ENCODE assay signal across 25 mouse cellular contexts in genomic region chr11:105563546-105563945, GRCm38 (mm10). TPM values are rescaled to one million over a fixed set of nuclear protein-coding genes. Genes with fewer than 3 reads are reported as not detected.
DNase-seq lines count a peak whose midpoint lies in the region; ATAC-seq and TF ChIP-seq lines count a peak whose summit lies in the region.
"Had no signal": no experiment of that assay in that cellular context is flagged by ENCODE, and none has a peak within 500 bp of the region (broad histone marks: within the 10 kb centered on the region; RNA-seq: fewer than 3 reads in every experiment).

No protein-coding gene starts in this region.

- no peak overlapping the region for H3K4me2 ChIP-seq in kidney, embryonic 16.5 days (replicated peaks; ENCODE audit: low read depth, low read length)
- H3K4me2 ChIP-seq in kidney, embryonic 14.5 days (replicated peaks; ENCODE audit: low read depth, low read length), result no peak overlapping the region
- H3K4me2 ChIP-seq: embryonic facial prominence, embryonic 12.5 days; forebrain, embryonic 13.5 days had no signal

- H3K27me3 ChIP-seq in kidney, embryonic 16.5 days (ENCODE audit: insufficient read depth, low read length), result no peaks in the 10 kb centered on the region
- no peaks in the 10 kb centered on the region for H3K27me3 ChIP-seq in kidney, adult 2 months (replicated peaks; ENCODE audit: control insufficient read depth, insufficient read depth, low read length)
- H3K27me3 ChIP-seq in kidney, embryonic 14.5 days (ENCODE audit: control insufficient read depth, insufficient read depth, low read length), result no peaks in the 10 kb centered on the region
- H3K27me3 ChIP-seq: CH12.LX; embryonic facial prominence, embryonic 12.5 days; forebrain, embryonic 13.5 days had no signal

- DNase-seq in kidney, adult 11 months, result peak; percentile 54
- peak; percentile 86 for DNase-seq in kidney, adult 2 months
- DNase-seq in kidney, adult 9 months, result peak; percentile 87
- no peak for DNase-seq in kidney, postnatal 10 days
- peak; percentile 47 to 77 for DNase-seq in kidney, postnatal 36 days
- DNase-seq in heart, postnatal 36 days, result no peak
- DNase-seq: adrenal gland, adult 8-10 months; adrenal gland, postnatal 14 days; adrenal gland, postnatal 36 days; B cell, adult 2 months; cerebellum, adult 11-12 months; cerebellum, adult 2 months; cerebellum, adult 9-10 months; cerebellum, postnatal 10 days; cerebellum, postnatal 25 days had no signal

- no peaks in the 10 kb centered on the region for H3K9me3 ChIP-seq in kidney, embryonic 16.5 days (ENCODE audit: low read length)
- H3K9me3 ChIP-seq in kidney, embryonic 14.5 days (ENCODE audit: control insufficient read depth, low read length), result no peaks in the 10 kb centered on the region
- H3K9me3 ChIP-seq: embryonic facial prominence, embryonic 10.5 days; embryonic facial prominence, embryonic 12.5 days; forebrain, embryonic 13.5 days; G1E had no signal

- no peaks in the 10 kb centered on the region for H3K4me1 ChIP-seq in kidney, embryonic 16.5 days (ENCODE audit: insufficient read depth, low read length)
- peaks cover 15% of the 10 kb centered on the region; the same call in 1 of the 2 replicates for H3K4me1 ChIP-seq in kidney, adult 2 months (ENCODE audit: control insufficient read depth, insufficient read depth, low read length)
- H3K4me1 ChIP-seq in kidney, embryonic 14.5 days (ENCODE audit: control insufficient read depth, insufficient read depth, low read length), result no peaks in the 10 kb centered on the region
- H3K4me1 ChIP-seq: embryonic facial prominence, embryonic 10.5 days; embryonic facial prominence, embryonic 12.5 days had no signal

- no peak for TF ChIP-seq POLR2A in kidney, adult 2 months (IDR thresholded peaks at IDR 0.05; ENCODE audit: low read depth, low read length)

- WGBS in kidney, embryonic 16.5 days, result 87% methylated on average over 3 of the region's 3 CpGs
- 60% methylated on average over 3 of the region's 3 CpGs for WGBS in kidney, adult 2 months
- WGBS in kidney, embryonic 14.5 days, result 87% methylated on average over 3 of the region's 3 CpGs

- no peaks in the 10 kb centered on the region for H3K36me3 ChIP-seq in kidney, embryonic 16.5 days (ENCODE audit: insufficient read depth, low read length)
- no peaks in the 10 kb centered on the region for H3K36me3 ChIP-seq in kidney, adult 2 months (ENCODE audit: control insufficient read depth, insufficient read depth, low read length)
- no peaks in the 10 kb centered on the region for H3K36me3 ChIP-seq in kidney, embryonic 14.5 days (ENCODE audit: control insufficient read depth, insufficient read depth, low read length)
- H3K36me3 ChIP-seq: embryonic facial prominence, embryonic 10.5 days; embryonic facial prominence, embryonic 12.5 days; G1E had no signal

- no peak overlapping the region for H3K4me3 ChIP-seq in kidney, embryonic 16.5 days (ENCODE audit: low read length)
- H3K4me3 ChIP-seq in kidney, adult 2 months (ENCODE audit: insufficient read depth, low read depth, low read length), result no peak overlapping the region
- H3K4me3 ChIP-seq in kidney, embryonic 14.5 days (ENCODE audit: low read length), result no peak overlapping the region
- H3K4me3 ChIP-seq: embryonic facial prominence, embryonic 10.5 days; embryonic facial prominence, embryonic 12.5 days; forebrain, embryonic 13.5 days had no signal

- no peak for TF ChIP-seq CTCF in kidney, adult 2 months (conservative IDR thresholded peaks at IDR 0.05; ENCODE audit: insufficient read depth, insufficient read length, low read depth, low read length)

- no peak for ATAC-seq in kidney, embryonic 16.5 days (ENCODE audit: low FRiP score, low TSS enrichment)
- ATAC-seq in kidney, embryonic 14.5 days (ENCODE audit: low FRiP score, low TSS enrichment), result no peak
- ATAC-seq: activated CD4-positive, CD25-positive, alpha-beta regulatory T cell, adult 4 months; CD4-positive, CD25-positive, alpha-beta regulatory T cell, adult 4 months; forebrain, embryonic 13.5 days; Patski had no signal

- H3K9ac ChIP-seq in kidney, embryonic 16.5 days (replicated peaks; ENCODE audit: low read length), result no peak overlapping the region
- no peak overlapping the region for H3K9ac ChIP-seq in kidney, embryonic 14.5 days (ENCODE audit: low read depth, low read length)
- H3K9ac ChIP-seq: embryonic facial prominence, embryonic 12.5 days; forebrain, embryonic 13.5 days had no signal

- no peak overlapping the region for H3K27ac ChIP-seq in kidney, embryonic 16.5 days (ENCODE audit: low read length)
- H3K27ac ChIP-seq in kidney, adult 2 months (ENCODE audit: insufficient read depth, low read depth, low read length), result peak overlapping the region; percentile 99
- no peak overlapping the region for H3K27ac ChIP-seq in kidney, embryonic 14.5 days (ENCODE audit: low read depth, low read length)
- H3K27ac ChIP-seq: embryonic facial prominence, embryonic 10.5 days; embryonic facial prominence, embryonic 12.5 days; forebrain, embryonic 13.5 days had no signal

- intact Hi-C loops in heart, postnatal 36 days (cut with DNase I), result no loop called here

RNA-seq across cellular contexts. Expression of gene Tanc2, which starts 26.2 kb away (rescaled TPM):
- polyA plus RNA-seq in kidney, embryonic 16.5 days (2015; fragmentation: Nextera tagmentation; extraction: Ambion mirVana), result 7.1 and 9.3 TPM in 2 replicates
- 19.0 and 20.5 TPM in 2 replicates for polyA plus RNA-seq in kidney, adult 2 months (2012; rRNA removed)
- 9.1 and 10.7 TPM in 2 replicates for polyA plus RNA-seq in kidney, embryonic 14.5 days (2014; fragmentation: Nextera tagmentation; extraction: Ambion mirVana)
- total RNA-seq in heart, postnatal 36 days (2021), result 10 to 100 TPM; 10.6 to 13.3 TPM
- polyA plus RNA-seq: G1E had no signal

Comparison
In these comparisons a context has a peak if more than half of its experiments do, and no peak if none do; other contexts are left out.
1. DNase-seq: peak in kidney, adult 11 months (single experiment), kidney, adult 2 months (single experiment), kidney, adult 9 months (single experiment) and kidney, postnatal 36 days (2 of 2); none in kidney, postnatal 10 days (single experiment) and heart, postnatal 36 days (0 of 2).